Mouse (Mus musculus): ENCODE measurements around the gene Hmgn1.

DNA sequence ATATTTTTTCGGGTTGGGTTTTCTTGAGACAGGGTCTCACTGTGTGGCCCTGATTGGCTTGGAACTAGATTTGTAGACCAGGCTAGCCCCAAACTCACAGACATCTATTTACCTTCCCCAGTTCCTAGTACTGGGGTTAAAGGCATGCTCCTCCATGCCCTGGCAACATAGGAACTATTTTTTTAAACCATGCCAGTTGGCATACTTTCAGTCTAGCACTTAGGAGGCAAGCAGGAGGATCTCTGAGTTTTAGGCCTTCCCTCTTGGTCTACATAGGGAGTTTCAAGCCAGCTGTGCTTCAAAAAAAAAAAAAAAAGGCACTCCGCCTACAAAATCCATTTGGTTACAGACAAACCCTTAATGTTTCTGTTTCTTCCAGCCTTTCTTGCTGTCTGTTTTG, 26.9 kb upstream of the Hmgn1 start:
- no peak for TF ChIP-seq GATA1 (IDR thresholded peaks at IDR 0.05; ENCODE audit: low read length)
- TF ChIP-seq TAL1 (IDR thresholded peaks at IDR 0.05; ENCODE audit: low read length) = no peak
